Mouse (Mus musculus): ENCODE measurements around the gene Macf1.
"Not testable (repeated sequence)": the region's sequence is repeated elsewhere in the genome, so short reads cannot be mapped to it uniquely, and the experiment has no call there.

The Macf1 gene

DNA sequence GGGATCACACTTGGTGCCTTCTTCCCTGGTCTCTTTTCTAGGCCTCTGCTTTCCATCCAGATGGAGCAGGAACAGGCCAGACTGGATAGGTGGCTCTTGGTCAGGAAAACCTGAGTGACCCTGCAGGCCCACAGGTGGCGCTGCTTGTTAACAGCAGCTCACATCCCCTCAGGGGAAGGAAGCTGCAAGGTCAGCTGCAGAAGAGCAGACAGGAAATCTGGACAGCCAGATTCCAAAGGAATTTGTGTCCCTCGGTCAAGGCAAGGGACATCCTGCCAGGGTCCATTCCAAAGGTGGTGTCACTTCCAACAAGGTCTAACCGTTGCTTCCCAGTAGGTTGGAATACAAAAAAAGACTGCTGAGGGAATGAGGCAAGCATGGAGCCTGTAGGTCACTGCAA is 50.8 kb downstream of the Macf1 start:
- DNase-seq, result peak; percentile 85

GRCm38 (mm10) chr4:123632116-123632515 is 52.0 kb downstream of the Macf1 start:
- not testable (repeated sequence) for DNase-seq

GRCm38 (mm10) chr4:123631654-123632053 is 52.5 kb downstream of the Macf1 start:
- DNase-seq, result no peak

DNA sequence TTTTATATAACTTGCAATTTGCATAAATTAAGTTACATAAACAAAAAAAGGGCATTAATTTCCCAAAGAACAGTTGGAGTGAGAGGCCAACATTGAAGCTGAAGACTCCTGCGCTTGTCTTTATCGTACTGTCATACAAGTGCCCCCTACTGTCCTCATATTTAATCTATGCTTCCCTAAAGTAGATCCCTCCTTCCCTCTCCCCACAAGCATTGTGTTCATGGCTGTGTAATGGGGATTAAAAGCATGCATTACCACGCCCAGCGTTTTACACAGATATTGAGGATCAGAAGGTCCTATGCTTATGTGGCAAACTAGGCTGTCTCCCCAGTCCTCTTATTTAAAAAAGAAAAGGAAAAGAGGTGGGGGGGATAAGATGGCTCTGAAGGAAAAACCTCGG is 56.5 kb downstream of the Macf1 start:
- DNase-seq, result no peak

GRCm38 (mm10) chr4:123625332-123626072 is 58.7 kb downstream of the Macf1 start:
- no peak for DNase-seq

DNA sequence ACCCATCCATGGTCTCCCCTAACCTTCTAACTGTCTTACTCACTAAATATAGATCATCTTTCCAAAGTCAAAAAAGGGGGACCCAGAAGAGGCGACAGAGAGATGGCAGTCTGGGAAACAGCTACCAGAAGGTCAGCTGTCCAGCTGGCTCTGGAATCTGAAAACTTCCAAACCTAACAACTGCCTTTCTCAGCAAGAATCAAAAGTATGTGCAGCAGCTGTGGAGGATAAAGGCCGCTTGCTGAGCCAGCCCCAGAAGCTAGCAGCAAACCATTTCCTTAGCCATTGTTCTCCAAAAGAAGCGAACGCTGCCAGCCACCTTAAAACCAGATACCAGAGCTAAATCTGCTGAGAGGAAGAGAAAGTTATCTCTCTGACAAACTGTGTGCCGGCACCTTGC is 59.7 kb downstream of the Macf1 start:
- peak; percentile 43 for DNase-seq

GRCm38 (mm10) chr4:123623742-123624151 is 60.4 kb downstream of the Macf1 start:
- peak; percentile 50 for DNase-seq

DNA sequence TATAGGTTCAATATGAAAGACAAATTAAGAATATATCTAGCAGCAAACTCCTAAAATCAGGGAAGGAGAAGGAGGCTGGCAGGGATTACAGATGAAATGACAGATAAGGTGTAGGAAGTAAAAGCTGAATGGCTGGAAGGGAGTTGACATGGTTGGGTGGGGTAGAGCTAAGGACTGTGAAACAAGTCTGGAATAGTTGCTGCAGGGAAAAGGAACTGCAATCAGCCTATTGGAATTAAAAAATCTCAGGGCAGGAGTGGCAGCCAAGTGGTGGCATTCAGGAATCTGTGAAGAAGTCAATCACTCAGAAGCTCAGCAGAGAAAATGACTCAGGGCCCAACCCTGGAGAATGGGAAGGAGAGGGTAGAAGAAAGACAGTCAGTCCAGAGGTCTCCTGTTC is 62.4 kb downstream of the Macf1 start:
- DNase-seq, result no peak

DNA sequence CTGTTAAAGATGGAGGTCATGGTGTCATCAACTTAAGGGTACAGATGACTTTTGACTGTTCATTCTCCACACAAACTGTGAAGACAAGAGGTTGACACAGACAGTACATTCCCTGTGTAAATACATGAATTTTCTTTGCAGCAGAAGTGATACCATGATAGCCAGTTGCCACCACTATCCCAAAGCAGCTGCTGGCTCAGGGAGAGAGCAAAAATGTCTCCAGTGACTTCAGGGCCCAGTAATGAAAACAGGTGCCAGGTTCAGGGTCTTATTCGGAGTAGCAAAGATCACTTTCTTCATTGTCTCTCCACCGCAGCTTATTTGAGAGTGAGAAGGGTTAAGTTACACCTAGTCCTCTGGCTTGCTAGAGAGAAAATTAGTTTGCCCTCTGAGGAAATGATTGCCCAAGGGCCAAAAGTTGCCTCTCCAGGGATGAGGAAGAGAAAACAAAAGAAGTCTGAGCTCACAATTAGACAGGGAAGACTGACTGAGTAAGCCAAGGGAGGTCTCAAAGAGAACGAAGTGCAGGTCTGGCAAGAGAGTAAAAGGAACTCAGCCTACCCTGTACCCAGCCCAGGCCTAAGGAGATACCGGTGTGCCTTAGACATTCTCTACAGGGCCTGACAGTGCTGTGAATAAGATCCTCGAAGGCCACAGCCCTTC is 66.3 kb downstream of the Macf1 start:
- DNase-seq, result no peak

DNA sequence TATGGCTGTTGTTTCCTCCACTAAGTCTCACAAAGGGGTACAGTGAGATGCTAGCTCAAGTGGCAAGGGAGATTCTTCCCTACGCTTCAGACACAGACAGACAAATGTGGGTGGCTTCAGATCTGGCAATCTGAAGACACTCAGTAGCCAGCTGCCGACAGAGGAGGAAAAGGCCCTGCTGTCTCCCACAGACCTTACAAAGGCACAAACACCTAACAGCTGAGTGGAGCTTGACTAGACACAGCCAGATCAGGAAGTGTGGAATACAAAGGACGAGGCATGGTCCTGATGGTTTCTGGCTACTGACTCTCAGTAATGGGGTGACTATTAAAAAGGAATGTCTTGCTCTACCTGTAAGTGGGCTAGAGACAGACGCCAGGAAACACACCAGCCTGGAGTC is 67.2 kb downstream of the Macf1 start:
- no peak for DNase-seq

DNA sequence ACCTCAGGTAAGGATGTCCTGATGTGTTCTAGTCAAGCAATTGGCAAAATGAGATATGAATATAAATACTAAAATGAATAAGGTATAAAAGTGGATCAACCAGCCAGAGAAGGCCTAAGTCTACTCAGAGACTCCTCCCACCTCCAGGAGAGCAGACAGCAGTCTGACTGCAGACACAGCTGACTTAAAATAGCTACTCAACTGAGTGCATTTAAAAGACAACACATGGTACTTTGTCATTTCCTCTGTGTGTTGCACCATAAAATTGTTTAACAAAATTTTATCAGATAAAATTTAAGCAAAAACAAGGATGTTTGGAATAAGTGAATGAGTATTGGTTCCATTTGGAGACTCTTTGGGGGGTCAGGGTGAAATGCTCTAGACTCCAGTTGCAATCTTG is 67.7 kb downstream of the Macf1 start:
- no peak for DNase-seq

DNA sequence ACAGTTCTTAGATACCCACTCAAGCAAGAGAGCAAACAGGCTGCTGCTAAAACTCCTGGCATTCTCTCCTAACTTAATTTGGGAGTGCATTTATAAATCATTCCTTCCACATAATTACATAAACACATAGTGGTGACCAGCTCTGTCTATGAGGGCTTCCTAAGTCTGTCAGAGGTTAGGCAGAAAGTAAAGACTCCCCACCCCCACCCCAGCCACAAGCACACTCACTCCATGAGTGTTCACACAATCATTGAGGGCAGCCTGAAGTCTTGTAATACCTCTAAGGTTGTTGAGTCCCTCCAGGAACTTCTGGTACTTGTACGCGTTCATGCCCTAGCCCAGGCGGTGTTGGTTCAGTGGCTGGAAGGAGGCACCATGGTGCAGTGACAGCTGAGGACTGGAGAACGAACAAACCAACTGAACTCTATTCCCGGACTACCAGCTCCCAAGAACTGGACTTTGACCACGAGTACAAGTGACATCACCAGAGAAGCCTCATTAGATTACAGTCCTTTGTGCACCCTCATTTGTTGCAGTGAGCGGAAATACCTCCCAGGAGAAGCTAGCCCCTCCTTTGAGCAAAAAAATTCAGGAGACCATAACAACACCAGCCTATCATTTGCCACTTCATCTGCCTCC is 70.7 kb downstream of the Macf1 start:
- peak; percentile 52 for DNase-seq

- DNase-seq, result no peak
Measured at GRCm38 (mm10) chr4:123611940-123612339, 72.2 kb downstream of the Macf1 start.

DNA sequence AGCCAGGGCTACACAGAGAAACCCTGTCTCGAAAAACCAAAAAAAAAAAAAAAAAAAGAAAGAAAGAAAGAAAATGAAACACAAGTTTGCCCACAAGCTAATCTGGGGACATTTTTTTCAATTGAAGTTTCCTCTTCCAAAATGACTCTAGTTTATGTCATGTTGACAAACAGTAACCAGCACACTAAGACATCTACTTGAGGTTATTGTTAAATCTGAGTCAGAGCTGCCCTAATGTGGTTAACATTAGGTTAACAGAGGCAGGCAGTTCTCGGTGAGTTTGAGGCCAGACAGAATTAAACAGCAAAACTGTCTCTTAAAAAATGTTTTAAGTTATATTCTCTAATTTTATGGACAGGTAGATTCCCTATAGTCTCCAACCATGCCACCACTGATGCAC is 72.9 kb downstream of the Macf1 start:
- no peak for DNase-seq

DNA sequence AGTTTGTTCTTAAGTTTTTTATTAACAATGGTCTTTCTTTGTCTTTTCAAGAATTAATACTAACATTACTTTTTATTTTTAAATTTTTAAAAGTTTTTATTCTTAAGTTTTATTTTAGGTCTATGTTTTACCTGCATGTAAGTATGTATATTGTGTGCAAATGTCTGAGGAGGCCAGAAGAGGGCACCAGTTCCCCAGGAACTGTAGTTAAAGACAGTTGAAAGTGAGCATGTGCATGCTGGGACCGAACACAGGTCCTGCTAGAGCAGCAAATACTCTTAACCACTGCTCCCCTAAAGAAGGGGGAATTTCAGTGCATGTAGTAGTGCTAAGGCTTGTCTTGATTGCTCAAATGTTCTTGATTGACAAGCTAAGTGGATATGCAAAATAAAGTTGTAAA is 77.0 kb downstream of the Macf1 start:
- DNase-seq, result no peak

DNA sequence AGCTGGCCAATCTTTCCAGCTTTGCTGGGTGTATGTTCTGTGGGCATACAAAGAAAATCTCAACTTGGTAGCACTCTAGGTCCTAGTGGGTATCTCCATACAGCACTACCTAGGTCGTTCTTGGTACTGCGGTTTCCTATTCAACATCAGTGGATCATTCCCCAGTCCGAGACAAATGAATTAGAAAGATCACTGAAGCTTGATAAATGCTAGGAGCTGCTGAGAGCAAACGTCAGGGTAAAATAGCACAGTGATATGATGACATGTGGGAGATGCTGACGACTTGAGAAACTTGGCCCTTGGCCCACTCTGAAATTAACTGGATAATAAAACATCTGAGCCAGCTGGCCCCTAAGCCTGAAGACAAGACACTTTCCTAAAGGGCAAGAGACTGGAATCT is 78.2 kb downstream of the Macf1 start:
- DNase-seq, result no peak

GRCm38 (mm10) chr4:123605309-123605708 is 78.9 kb downstream of the Macf1 start:
- DNase-seq, result no peak

DNA sequence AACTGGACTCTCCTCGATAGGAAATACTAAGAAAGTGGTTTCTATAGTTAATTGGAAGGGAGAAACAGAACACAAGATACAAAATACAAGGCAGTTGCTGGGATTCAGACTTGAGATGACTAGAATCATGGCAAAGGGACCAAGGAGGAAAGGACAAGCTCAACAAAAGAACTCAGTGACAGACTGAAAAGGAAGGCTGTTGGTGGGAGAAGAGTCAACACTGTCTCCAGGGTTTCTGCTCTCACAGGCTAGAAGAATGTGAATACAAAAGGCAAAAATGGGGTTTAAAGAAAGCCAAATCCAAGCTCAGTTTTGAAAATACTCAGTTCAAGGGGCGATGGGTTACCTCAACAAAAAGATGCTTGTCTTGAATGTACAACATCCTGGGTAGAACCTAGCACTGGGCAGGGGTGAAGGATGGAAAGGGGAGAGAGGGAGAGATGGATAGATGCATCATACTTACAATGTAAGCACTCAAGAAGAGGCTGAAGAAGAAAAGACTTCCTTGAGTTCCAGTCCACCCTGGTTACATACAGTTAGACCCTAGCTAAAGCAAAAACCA is 81.4 kb downstream of the Macf1 start:
- DNase-seq, result no peak

- DNase-seq, result no peak
Measured at GRCm38 (mm10) chr4:123601036-123601435, 83.1 kb downstream of the Macf1 start.

DNA sequence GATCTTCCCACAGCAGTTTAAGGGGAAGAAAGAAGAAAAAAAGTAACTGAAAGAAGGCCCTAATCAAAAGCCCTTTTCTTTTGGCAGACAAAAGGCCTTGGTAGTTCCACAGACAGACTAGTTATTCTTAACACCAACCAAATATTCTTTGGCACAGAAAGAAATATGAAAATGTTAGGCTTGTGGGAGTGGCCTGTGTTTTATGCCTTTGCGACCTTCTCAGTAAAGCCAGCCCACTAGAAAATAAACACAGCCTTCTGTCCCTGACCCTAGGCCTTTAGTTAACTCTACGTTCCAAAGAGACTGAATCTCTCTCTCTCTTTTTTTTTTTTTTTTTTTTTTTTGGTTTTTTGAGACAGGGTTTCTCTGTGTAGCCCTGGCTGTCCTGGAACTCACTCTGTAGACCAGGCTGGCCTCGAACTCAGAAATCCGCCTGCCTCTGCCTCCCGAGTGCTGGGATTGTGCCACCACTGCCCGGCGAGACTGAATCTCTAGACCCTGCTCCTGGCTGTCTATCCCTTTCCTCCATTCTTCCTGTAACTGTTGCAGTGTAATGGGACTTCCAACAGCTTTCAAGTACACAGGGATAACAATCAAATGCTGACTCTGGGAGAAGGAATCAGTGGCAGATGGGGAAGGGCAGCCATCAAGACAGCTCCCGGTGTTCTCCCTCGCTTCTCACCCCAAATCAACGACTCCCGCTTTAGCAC is 85.5 kb downstream of the Macf1 start:
- DNase-seq, result no peak

GRCm38 (mm10) chr4:123594381-123594806 is 89.8 kb downstream of the Macf1 start:
- no peak for DNase-seq

GRCm38 (mm10) chr4:123593664-123594063 is 90.5 kb downstream of the Macf1 start:
- no peak for DNase-seq

DNA sequence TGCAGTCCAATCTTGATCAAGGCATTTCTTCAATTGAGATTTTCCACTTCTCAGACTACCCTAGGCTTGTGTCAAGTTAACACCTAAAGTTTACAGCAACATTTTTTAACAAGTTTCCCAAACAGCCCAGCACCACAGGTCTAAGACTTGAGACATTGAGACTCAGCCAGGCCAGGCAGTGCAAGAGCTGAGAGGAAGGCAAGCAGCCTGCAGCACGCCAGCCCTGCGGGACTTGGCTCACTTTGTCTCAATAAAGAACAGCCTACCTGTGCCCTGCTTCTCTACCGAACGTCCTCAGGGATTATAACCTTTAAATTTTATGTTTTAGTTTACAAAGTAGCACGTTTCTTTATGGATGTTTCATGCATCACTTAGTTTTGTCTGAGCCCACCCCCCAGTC is 92.1 kb downstream of the Macf1 start:
- no peak for DNase-seq

Measured in kidney, adult 18-20 months (tissue).